ENCODE assay signal across 10 mouse cellular contexts in genomic region chr1:92453751-92454445, GRCm38 (mm10). TPM values are rescaled to one million over a fixed set of nuclear protein-coding genes. Genes with fewer than 3 reads are reported as not detected.
A peak's percentile ranks its signal among the peaks of the same experiment; 100 is the strongest.
DNase-seq lines count a peak whose midpoint lies in the region; ATAC-seq and TF ChIP-seq lines count a peak whose summit lies in the region.
"Had no signal": no experiment of that assay in that cellular context is flagged by ENCODE, and none has a peak within 500 bp of the region (broad histone marks: within the 10 kb centered on the region; RNA-seq: fewer than 3 reads in every experiment).

No protein-coding gene starts in this region.

- H3K36me3 ChIP-seq in heart, adult 2 months (ENCODE audit: control insufficient read depth, insufficient read depth, low read length), result peaks cover 12% of the 10 kb centered on the region
- H3K36me3 ChIP-seq in midbrain, postnatal 0 days (ENCODE audit: insufficient read depth, low read length), result peaks cover 57% of the 10 kb centered on the region
- peaks cover 82% of the 10 kb centered on the region for H3K36me3 ChIP-seq in midbrain, embryonic 13.5 days
- H3K36me3 ChIP-seq in neural tube, embryonic 15.5 days, result peaks cover 76% of the 10 kb centered on the region

- intact Hi-C loops in heart, adult 2 months (cut with DNase I), result loop anchor here (1.0 to 10.0 kb wide), 2 partner anchors 349 to 492 kb away; no protein-coding TSS in a partner anchor
- intact Hi-C loops in heart, postnatal 36 days (cut with DNase I), result loop anchor here (2.0 to 5.0 kb wide), 2 partner anchors 267 to 491 kb away; no protein-coding TSS in a partner anchor

- peak; percentile 85 for TF ChIP-seq CTCF in heart, adult 2 months (IDR thresholded peaks at IDR 0.05)
- peak; percentile 84 for TF ChIP-seq CTCF in midbrain, postnatal 0 days (IDR thresholded peaks at IDR 0.05)

- no peak overlapping the region for H3K4me2 ChIP-seq in midbrain, postnatal 0 days (ENCODE audit: low read depth, low read length, poor library complexity, severe bottlenecking)
- H3K4me2 ChIP-seq in midbrain, embryonic 13.5 days (replicated peaks), result no peak overlapping the region
- no peak overlapping the region for H3K4me2 ChIP-seq in neural tube, embryonic 15.5 days
- H3K4me2 ChIP-seq: limb, embryonic 13.5 days had no signal

- no peak for DNase-seq in heart, adult 2 months
- no peak for DNase-seq in heart, postnatal 36 days
- DNase-seq in midbrain, postnatal 0 days (ENCODE audit: low spot score), result peak; percentile 53
- peak; percentile 39 for DNase-seq in embryo, embryonic 9.5 days (ENCODE audit: extremely low spot score)
- no peak for DNase-seq in urinary bladder, adult 2 months (ENCODE audit: low spot score)
- DNase-seq in adrenal gland, postnatal 10 days, result no peak
- DNase-seq: gastrocnemius, postnatal 25 days had no signal

- H3K9me3 ChIP-seq in midbrain, postnatal 0 days (ENCODE audit: low read length), result no peaks in the 10 kb centered on the region
- H3K9me3 ChIP-seq in midbrain, embryonic 13.5 days, result 0 out of 2 replicates have a peak, but pooled peaks cover 2% of the 10 kb centered on the region
- no peaks in the 10 kb centered on the region for H3K9me3 ChIP-seq in neural tube, embryonic 15.5 days (replicated peaks)
- H3K9me3 ChIP-seq: limb, embryonic 13.5 days had no signal

- TF ChIP-seq POLR2A in heart, adult 2 months (IDR thresholded peaks at IDR 0.05; ENCODE audit: insufficient read depth, low read depth, low read length), result no peak

- peaks cover 2% of the 10 kb centered on the region; the same call in 1 of the 2 replicates for H3K79me2 ChIP-seq in heart, adult 2 months (replicated peaks; ENCODE audit: control insufficient read depth, insufficient read depth, low read length)

- H3K27ac ChIP-seq in heart, adult 2 months, result peak overlapping the region; percentile 3; the same call in 1 of the 2 replicates
- H3K27ac ChIP-seq in midbrain, postnatal 0 days (ENCODE audit: low read depth, low read length), result no peak overlapping the region
- no peak overlapping the region for H3K27ac ChIP-seq in midbrain, embryonic 13.5 days
- no peak overlapping the region for H3K27ac ChIP-seq in neural tube, embryonic 15.5 days (replicated peaks)
- H3K27ac ChIP-seq: limb, embryonic 13.5 days had no signal

- no peak for ATAC-seq in midbrain, postnatal 0 days (ENCODE audit: low FRiP score)
- no peak for ATAC-seq in midbrain, embryonic 13.5 days
- ATAC-seq in neural tube, embryonic 15.5 days (ENCODE audit: low FRiP score), result no peak

- no peak overlapping the region for H3K4me3 ChIP-seq in heart, adult 2 months
- no peak overlapping the region for H3K4me3 ChIP-seq in midbrain, postnatal 0 days (ENCODE audit: low read depth, low read length)
- H3K4me3 ChIP-seq in midbrain, embryonic 13.5 days (replicated peaks), result no peak overlapping the region
- no peak overlapping the region for H3K4me3 ChIP-seq in neural tube, embryonic 15.5 days (replicated peaks)
- H3K4me3 ChIP-seq: limb, embryonic 13.5 days had no signal

- H3K9ac ChIP-seq in heart, adult 2 months (ENCODE audit: low read depth, low read length), result no peak overlapping the region
- no peak overlapping the region for H3K9ac ChIP-seq in midbrain, postnatal 0 days (replicated peaks; ENCODE audit: low read length, poor library complexity, severe bottlenecking)
- H3K9ac ChIP-seq in midbrain, embryonic 13.5 days (replicated peaks), result no peak overlapping the region
- H3K9ac ChIP-seq in neural tube, embryonic 15.5 days (replicated peaks), result no peak overlapping the region
- H3K9ac ChIP-seq: limb, embryonic 13.5 days had no signal

- 46% methylated on average over 8 of the region's 8 CpGs for WGBS in heart, adult 2 months
- WGBS in midbrain, postnatal 0 days, result 76% methylated on average over 8 of the region's 8 CpGs
- 80% methylated on average over 8 of the region's 8 CpGs for WGBS in midbrain, embryonic 13.5 days
- WGBS in neural tube, embryonic 15.5 days, result 75% methylated on average over 8 of the region's 8 CpGs

- H3K4me1 ChIP-seq in heart, adult 2 months (ENCODE audit: control insufficient read depth, insufficient read depth, low read length), result no peaks in the 10 kb centered on the region
- H3K4me1 ChIP-seq in midbrain, postnatal 0 days (ENCODE audit: insufficient read depth, low read length), result no peaks in the 10 kb centered on the region
- H3K4me1 ChIP-seq in midbrain, embryonic 13.5 days (replicated peaks), result no peaks in the 10 kb centered on the region
- H3K4me1 ChIP-seq in neural tube, embryonic 15.5 days, result no peaks in the 10 kb centered on the region
- H3K4me1 ChIP-seq: limb, embryonic 13.5 days had no signal

- TF ChIP-seq EP300 in heart, adult 2 months (IDR thresholded peaks at IDR 0.05; ENCODE audit: insufficient read depth, low read depth, low read length), result no peak

- no peaks in the 10 kb centered on the region for H3K27me3 ChIP-seq in heart, adult 2 months (ENCODE audit: control insufficient read depth, insufficient read depth, low read length)
- H3K27me3 ChIP-seq in midbrain, postnatal 0 days (ENCODE audit: insufficient read depth, low read length), result no peaks in the 10 kb centered on the region
- H3K27me3 ChIP-seq in midbrain, embryonic 13.5 days, result no peaks in the 10 kb centered on the region
- no peaks in the 10 kb centered on the region for H3K27me3 ChIP-seq in neural tube, embryonic 15.5 days (replicated peaks)
- H3K27me3 ChIP-seq: limb, embryonic 13.5 days had no signal

RNA-seq across cellular contexts. Expression of gene Ndufa10, which starts 19.8 kb away (rescaled TPM):
- 1,000 to 10,000 TPM in 1 of 2 experiments, 100 to 1,000 TPM in 1; 856 to 1,030 TPM for total RNA-seq in heart, adult 2 months (2021)
- polyA plus RNA-seq in heart, adult 2 months (2012; rRNA removed), result 558 and 706 TPM in 2 replicates
- 1,000 to 10,000 TPM in 1 of 2 experiments, 100 to 1,000 TPM in 1; 980 to 1,105 TPM for total RNA-seq in heart, postnatal 36 days (2021)
- total RNA-seq in midbrain, postnatal 0 days (2014; rRNA removed), result 168 and 219 TPM in 2 replicates
- 329 and 363 TPM in 2 replicates for polyA plus RNA-seq in midbrain, postnatal 0 days (2015; fragmentation: Nextera tagmentation; extraction: Ambion mirVana)
- 271 and 284 TPM in 2 replicates for polyA plus RNA-seq in midbrain, embryonic 13.5 days (2015; fragmentation: Nextera tagmentation; extraction: Ambion mirVana)
- 94.5 and 96.3 TPM in 2 replicates for polyA plus RNA-seq in urinary bladder, adult 2 months (2012; rRNA removed)
- 343 and 359 TPM in 2 replicates for polyA plus RNA-seq in neural tube, embryonic 15.5 days (2015; fragmentation: Nextera tagmentation; extraction: Ambion mirVana)
- 100 to 1,000 TPM; 653 to 741 TPM for total RNA-seq in adrenal gland, postnatal 10 days (2021)

RNA-seq across cellular contexts. Expression of gene Olfr1416, which starts 31.0 kb away (rescaled TPM):
- total RNA-seq in heart, adult 2 months (2021), result not detected
- not detected in 2 replicates for polyA plus RNA-seq in heart, adult 2 months (2012; rRNA removed)
- not detected for total RNA-seq in heart, postnatal 36 days (2021)
- total RNA-seq in midbrain, postnatal 0 days (2014; rRNA removed), result not detected in 2 replicates
- polyA plus RNA-seq in midbrain, postnatal 0 days (2015; fragmentation: Nextera tagmentation; extraction: Ambion mirVana), result not detected in 2 replicates
- polyA plus RNA-seq in midbrain, embryonic 13.5 days (2015; fragmentation: Nextera tagmentation; extraction: Ambion mirVana), result not detected in 2 replicates
- not detected in 2 replicates for polyA plus RNA-seq in urinary bladder, adult 2 months (2012; rRNA removed)
- not detected in 2 replicates for polyA plus RNA-seq in neural tube, embryonic 15.5 days (2015; fragmentation: Nextera tagmentation; extraction: Ambion mirVana)
- not detected for total RNA-seq in adrenal gland, postnatal 10 days (2021)
- total RNA-seq: gastrocnemius, postnatal 25 days had no signal
- polyA plus RNA-seq: limb, embryonic 13.5 days had no signal

RNA-seq across cellular contexts. Expression of gene Olfr1415, which starts 42.0 kb away (rescaled TPM):
- total RNA-seq in heart, adult 2 months (2021), result not detected
- not detected in 2 replicates for polyA plus RNA-seq in heart, adult 2 months (2012; rRNA removed)
- total RNA-seq in heart, postnatal 36 days (2021), result not detected
- not detected in 2 replicates for total RNA-seq in midbrain, postnatal 0 days (2014; rRNA removed)
- polyA plus RNA-seq in midbrain, postnatal 0 days (2015; fragmentation: Nextera tagmentation; extraction: Ambion mirVana), result not detected in 2 replicates
- not detected in 2 replicates for polyA plus RNA-seq in midbrain, embryonic 13.5 days (2015; fragmentation: Nextera tagmentation; extraction: Ambion mirVana)
- polyA plus RNA-seq in urinary bladder, adult 2 months (2012; rRNA removed), result not detected in 2 replicates
- not detected in 2 replicates for polyA plus RNA-seq in neural tube, embryonic 15.5 days (2015; fragmentation: Nextera tagmentation; extraction: Ambion mirVana)
- total RNA-seq in adrenal gland, postnatal 10 days (2021), result not detected
- total RNA-seq: gastrocnemius, postnatal 25 days had no signal
- polyA plus RNA-seq: limb, embryonic 13.5 days had no signal

Comparison
In these comparisons a context has a peak if more than half of its experiments do, and no peak if none do; other contexts are left out.
1. DNase-seq: peak in midbrain, postnatal 0 days (single experiment) and embryo, embryonic 9.5 days (single experiment); none in heart, adult 2 months (0 of 2), heart, postnatal 36 days (0 of 2), urinary bladder, adult 2 months (single experiment) and adrenal gland, postnatal 10 days (single experiment).